Mouse (Mus musculus): ENCODE results near the gene Lcat.

- TF ChIP-seq TAL1 (conservative IDR thresholded peaks at IDR 0.05; ENCODE audit: low read depth, low read length) (no peak), GATA1 (IDR thresholded peaks at IDR 0.05; ENCODE audit: borderline replicate concordance, low read length) (no peak)
These were observed 47.7 kb upstream of the Lcat start, which contains the start of gene Dus2 for GRCm38 (mm10) chr8:105990856-105991387.
